Mouse (Mus musculus): ENCODE measurements around the gene Thpo. TPM values are rescaled to one million over a fixed set of nuclear protein-coding genes. Genes with fewer than 3 reads are reported as not detected.

Gene Thpo
- total and polyA plus RNA-seq, 2 experiments from 2014 or later, result 0.51 to 1.0 TPM

DNA sequence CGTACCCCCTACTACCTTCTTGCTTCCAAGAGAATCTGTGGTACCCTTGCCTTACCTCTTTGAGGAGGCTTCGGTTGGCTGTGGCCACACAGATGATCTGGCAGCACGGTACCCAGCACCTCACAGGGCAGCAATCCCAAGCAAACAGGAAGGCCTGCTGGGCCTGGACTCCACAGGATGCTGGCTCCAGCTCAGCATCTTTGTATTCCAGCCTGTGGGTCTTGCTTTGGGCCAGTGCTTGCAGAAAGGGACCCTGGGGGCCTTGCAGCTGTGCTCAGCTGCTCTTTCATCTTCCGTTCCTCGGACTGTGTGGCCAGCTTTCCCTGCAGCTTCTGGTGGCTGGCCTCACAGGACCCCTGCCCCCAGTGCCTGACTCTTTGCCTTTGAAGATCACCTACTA, 34.3 kb downstream of the Thpo start:
- Histone ChIP-seq H3K4me3 (ENCODE audit: low read depth, low read length) (no peak overlapping the region), H3K4me1 (ENCODE audit: insufficient read depth) (no peaks in the 10 kb centered on the region), H3K27me3 (ENCODE audit: insufficient read depth, low read length) (no peaks in the 10 kb centered on the region), H3K9me3 (ENCODE audit: low read length) (no peaks in the 10 kb centered on the region), H3K9ac (no peak overlapping the region), H3K36me3 (ENCODE audit: insufficient read depth) (peaks cover 35% of the 10 kb centered on the region), H3K4me2 (ENCODE audit: low read depth) (no peak overlapping the region), H3K27ac (ENCODE audit: low read depth, low read length) (no peak overlapping the region)
- no peak for TF ChIP-seq CTCF (IDR thresholded peaks at IDR 0.05; ENCODE audit: low read depth)
- DNase-seq (no peak), ATAC-seq (no peak)
- WGBS, result 38% methylated on average over 5 of the region's 5 CpGs

DNA sequence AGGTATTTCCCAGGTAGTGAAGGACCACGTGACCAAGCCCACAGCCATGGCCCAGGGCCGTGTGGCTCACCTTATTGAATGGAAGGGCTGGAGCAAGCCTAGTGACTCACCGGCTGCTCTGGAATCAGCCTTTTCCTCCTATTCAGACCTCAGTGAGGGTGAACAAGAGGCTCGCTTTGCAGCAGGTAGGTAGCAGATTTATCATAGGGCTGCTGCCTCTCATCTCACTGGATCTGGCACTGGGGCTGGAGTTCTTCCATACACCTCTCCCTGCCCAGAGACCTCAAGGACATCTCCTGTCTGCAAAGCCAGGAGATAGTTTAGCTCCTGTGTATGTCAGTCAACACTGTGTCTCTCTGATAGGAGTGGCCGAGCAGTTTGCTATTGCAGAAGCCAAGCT, 35.0 kb downstream of the Thpo start:
- no peak overlapping the region for H3K4me3 ChIP-seq (ENCODE audit: low read depth, low read length)
- H3K4me1 ChIP-seq (ENCODE audit: insufficient read depth), result peaks cover under 1% of the 10 kb centered on the region; the same call in 1 of the 2 replicates
- no peaks in the 10 kb centered on the region for H3K27me3 ChIP-seq (ENCODE audit: insufficient read depth, low read length)
- DNase-seq (no peak), ATAC-seq (no peak)
- no peak overlapping the region for H3K27ac ChIP-seq (ENCODE audit: low read depth, low read length)
- H3K9ac ChIP-seq, result no peak overlapping the region
- WGBS, result 88% methylated on average over 5 of the region's 5 CpGs
- no peak for TF ChIP-seq CTCF (IDR thresholded peaks at IDR 0.05; ENCODE audit: low read depth)
- no peak overlapping the region for H3K4me2 ChIP-seq (ENCODE audit: low read depth)
- peaks cover 35% of the 10 kb centered on the region for H3K36me3 ChIP-seq (ENCODE audit: insufficient read depth)
- H3K9me3 ChIP-seq (ENCODE audit: low read length), result no peaks in the 10 kb centered on the region

DNA sequence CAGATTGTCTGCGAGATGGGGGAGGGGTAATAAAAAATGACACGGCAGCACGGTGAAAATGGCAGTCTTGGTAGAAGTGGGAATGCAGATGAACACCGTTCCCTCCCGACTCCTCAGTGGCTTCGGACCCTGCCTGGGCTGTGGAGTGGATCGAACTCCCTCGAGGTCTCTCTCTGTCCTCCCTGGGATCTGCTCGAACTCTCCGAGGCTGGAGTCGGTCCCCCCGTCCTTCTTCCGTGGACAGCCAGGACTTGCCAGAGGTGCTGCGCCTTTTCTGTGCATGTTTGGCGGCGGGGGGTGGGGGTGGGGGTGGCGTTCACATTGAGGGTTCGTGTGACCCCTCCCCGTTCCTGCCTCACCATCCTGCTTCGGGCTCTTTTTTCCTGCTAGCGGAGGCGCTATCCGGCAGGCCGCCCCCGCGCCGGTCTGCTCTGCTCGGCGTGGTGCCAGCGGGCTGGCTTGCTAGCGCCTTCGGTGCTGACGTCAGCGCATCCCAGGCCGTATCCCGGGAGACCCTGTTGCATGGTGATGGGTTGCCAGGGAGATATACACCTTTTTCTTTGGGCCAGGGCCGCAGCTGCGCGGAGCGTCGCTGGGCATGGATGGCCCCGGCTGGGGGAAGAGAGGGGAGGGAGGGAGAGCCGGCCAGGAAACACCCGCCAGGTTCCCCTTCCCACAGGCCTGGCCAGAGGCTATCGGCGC, 38.5 kb downstream of the Thpo start:
- H3K4me2 ChIP-seq (ENCODE audit: low read depth), result peak overlapping the region; percentile 69
- peak overlapping the region; percentile 47 for H3K4me3 ChIP-seq (ENCODE audit: low read depth, low read length)
- peak; percentile 82 for ATAC-seq
- peak overlapping the region; percentile 79 for H3K27ac ChIP-seq (ENCODE audit: low read depth, low read length)
- peaks cover 7% of the 10 kb centered on the region; the same call in 1 of the 2 replicates for H3K4me1 ChIP-seq (ENCODE audit: insufficient read depth)
- H3K36me3 ChIP-seq (ENCODE audit: insufficient read depth), result peaks cover 24% of the 10 kb centered on the region
- no peak for TF ChIP-seq CTCF (IDR thresholded peaks at IDR 0.05; ENCODE audit: low read depth)
- WGBS, result 1% methylated on average over 46 of the region's 46 CpGs
- peak overlapping the region; percentile 60 for H3K9ac ChIP-seq
- H3K9me3 ChIP-seq (ENCODE audit: low read length), result no peaks in the 10 kb centered on the region
- H3K27me3 ChIP-seq (ENCODE audit: insufficient read depth, low read length), result no peaks in the 10 kb centered on the region
- DNase-seq, result peak; percentile 96

DNA sequence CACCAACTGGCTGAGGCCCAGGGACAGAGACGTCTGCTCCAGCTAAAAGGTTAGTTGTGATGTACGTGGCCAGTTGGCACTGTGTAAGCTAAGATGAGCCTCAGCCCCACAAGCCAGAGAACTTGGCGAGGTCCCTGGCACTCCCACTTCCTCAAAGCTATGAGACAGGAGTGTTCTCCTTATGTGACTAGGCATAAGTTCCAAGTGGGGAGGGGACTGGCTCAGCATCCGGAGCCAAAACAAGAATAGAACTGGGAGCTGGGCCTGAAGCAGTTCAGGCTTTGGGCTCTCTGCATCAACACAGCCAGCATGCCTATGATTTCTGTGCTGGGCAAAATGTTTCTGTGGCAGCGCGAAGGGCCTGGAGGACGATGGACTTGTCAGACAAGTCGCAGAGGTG, 39.5 kb downstream of the Thpo start:
- Histone ChIP-seq H3K4me1 (ENCODE audit: insufficient read depth) (peaks cover 7% of the 10 kb centered on the region; the same call in 1 of the 2 replicates), H3K4me2 (ENCODE audit: low read depth) (peak overlapping the region; percentile 69), H3K9ac (no peak overlapping the region), H3K27me3 (ENCODE audit: insufficient read depth, low read length) (no peaks in the 10 kb centered on the region), H3K36me3 (ENCODE audit: insufficient read depth) (peaks cover 29% of the 10 kb centered on the region), H3K4me3 (ENCODE audit: low read depth, low read length) (peak overlapping the region; percentile 47; the same call in 1 of the 2 replicates), H3K9me3 (ENCODE audit: low read length) (no peaks in the 10 kb centered on the region), H3K27ac (ENCODE audit: low read depth, low read length) (peak overlapping the region; percentile 79)
- TF ChIP-seq CTCF (IDR thresholded peaks at IDR 0.05; ENCODE audit: low read depth), result no peak
- DNase-seq (peak; percentile 80), ATAC-seq (peak; percentile 8; the same call in 1 of the 2 replicates)
- 52% methylated on average over 8 of the region's 8 CpGs for WGBS

DNA sequence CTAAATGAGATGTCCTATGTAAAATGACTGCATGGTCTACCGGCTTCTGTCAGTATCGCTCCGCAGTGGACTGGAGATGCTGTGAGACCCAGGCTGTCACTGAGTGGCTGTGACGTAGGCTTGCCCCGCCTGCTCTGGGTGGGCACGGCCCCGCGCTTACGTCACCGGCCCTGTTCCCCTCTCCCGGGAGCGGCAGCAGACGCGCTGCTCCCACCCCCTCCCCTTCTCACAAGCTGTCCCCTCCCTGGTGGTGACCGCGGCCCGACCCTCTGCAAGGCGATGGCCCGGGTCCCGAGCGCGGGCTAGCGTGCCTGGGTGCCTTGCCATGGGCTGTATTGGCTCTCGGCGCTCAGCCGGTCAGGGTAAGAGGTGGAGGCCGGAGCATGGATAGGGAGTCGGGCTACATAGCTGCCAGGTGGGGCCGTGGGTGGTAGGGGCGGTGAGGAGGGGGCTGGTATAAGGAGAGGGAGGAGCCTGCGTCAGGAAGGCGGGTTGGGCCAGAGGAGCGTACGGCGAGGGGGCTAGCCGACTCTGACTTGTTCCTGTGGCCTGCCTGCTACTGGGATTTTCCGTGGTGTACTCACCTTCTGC, 41.1 kb downstream of the Thpo start, which contains the start of gene Fam131a:
Gene Fam131a (plus strand): TSS at position 131 of the 591 bp plus-strand sequence.
- DNase-seq (peak; percentile 95), ATAC-seq (peak; percentile 92)
- TF ChIP-seq CTCF (IDR thresholded peaks at IDR 0.05; ENCODE audit: low read depth), result 0 out of 2 replicates have a peak, but pooled peaks have one; percentile 9
- peaks cover 32% of the 10 kb centered on the region for H3K36me3 ChIP-seq (ENCODE audit: insufficient read depth)
- H3K9ac ChIP-seq, result peak within 1 kb of the TSS; percentile 92
- no peaks in the 10 kb centered on the region for H3K27me3 ChIP-seq (ENCODE audit: insufficient read depth, low read length)
- H3K9me3 ChIP-seq (ENCODE audit: low read length), result no peaks in the 10 kb centered on the region
- peak within 1 kb of the TSS; percentile 77 for H3K4me2 ChIP-seq (ENCODE audit: low read depth)
- H3K4me1 ChIP-seq (ENCODE audit: insufficient read depth), result peaks cover 7% of the 10 kb centered on the region; the same call in 1 of the 2 replicates
- peak within 1 kb of the TSS; percentile 72 for H3K4me3 ChIP-seq (ENCODE audit: low read depth, low read length)
- WGBS, result 3% methylated on average over 36 of the region's 37 CpGs
- peak within 1 kb of the TSS; percentile 98 for H3K27ac ChIP-seq (ENCODE audit: low read depth, low read length)

DNA sequence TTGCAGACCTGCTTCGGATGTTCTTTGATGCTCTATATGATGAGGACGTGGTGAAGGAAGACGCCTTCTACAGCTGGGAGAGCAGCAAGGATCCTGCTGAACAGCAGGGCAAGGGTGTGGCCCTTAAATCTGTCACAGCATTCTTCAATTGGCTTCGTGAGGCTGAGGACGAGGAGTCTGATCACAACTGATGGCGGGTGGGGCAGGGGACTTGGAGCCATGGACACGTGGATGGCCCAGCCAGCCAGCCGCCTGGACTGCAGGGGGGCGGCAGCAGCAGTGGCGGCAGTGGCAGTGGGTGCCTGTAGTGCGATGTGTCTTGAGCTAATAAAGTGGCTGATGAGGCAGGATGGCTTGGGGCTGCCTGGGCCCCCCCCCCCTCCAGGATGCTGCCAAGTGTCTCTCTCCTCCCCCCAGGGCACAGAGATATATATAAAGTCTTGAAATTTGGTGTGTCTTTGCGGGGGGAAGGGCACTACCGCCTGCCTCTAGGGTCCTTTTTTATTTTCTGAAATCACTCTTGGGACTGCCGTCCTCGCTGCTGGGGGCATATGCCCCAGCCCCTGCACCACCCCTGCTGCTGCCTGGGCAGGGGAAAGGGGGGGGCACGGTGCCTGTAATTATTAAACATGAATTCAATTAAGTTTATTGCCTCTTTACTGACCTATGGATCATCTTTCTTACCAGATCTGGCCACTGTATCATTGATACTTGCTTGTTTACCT, 41.9 kb downstream of the Thpo start:
- no peaks in the 10 kb centered on the region for H3K9me3 ChIP-seq (ENCODE audit: low read length)
- peaks cover 39% of the 10 kb centered on the region for H3K36me3 ChIP-seq (ENCODE audit: insufficient read depth)
- H3K4me1 ChIP-seq (ENCODE audit: insufficient read depth), result peaks cover 7% of the 10 kb centered on the region; the same call in 1 of the 2 replicates
- no peaks in the 10 kb centered on the region for H3K27me3 ChIP-seq (ENCODE audit: insufficient read depth, low read length)
- DNase-seq (no peak), ATAC-seq (no peak)
- H3K4me3 ChIP-seq (ENCODE audit: low read depth, low read length), result no peak overlapping the region
- H3K4me2 ChIP-seq (ENCODE audit: low read depth), result peak overlapping the region; percentile 77
- no peak for TF ChIP-seq CTCF (IDR thresholded peaks at IDR 0.05; ENCODE audit: low read depth)
- 46% methylated on average over 16 of the region's 16 CpGs for WGBS
- peak overlapping the region; percentile 92 for H3K9ac ChIP-seq
- H3K27ac ChIP-seq (ENCODE audit: low read depth, low read length), result peak overlapping the region; percentile 98

Measured in forebrain, postnatal 0 days (tissue).